Comparison of ENCODE assay signal across 8 mouse cellular contexts in genomic region chr12:111672176-111672575, GRCm38 (mm10). TPM values are rescaled to one million over a fixed set of nuclear protein-coding genes. Genes with fewer than 3 reads are reported as not detected.
DNase-seq lines count a peak whose midpoint lies in the region; ATAC-seq and TF ChIP-seq lines count a peak whose summit lies in the region.

Gene Ckb (minus strand): TSS chr12:111672338.

- H3K4me1 ChIP-seq in spleen, adult 2 months (ENCODE audit: control insufficient read depth, insufficient read depth, insufficient read length) = peaks cover 11% of the 10 kb centered on the region
- H3K4me1 ChIP-seq in embryonic facial prominence, embryonic 14.5 days (ENCODE audit: control insufficient read depth, insufficient read depth, low read length) = peaks cover 22% of the 10 kb centered on the region
- peaks cover 30% of the 10 kb centered on the region for H3K4me1 ChIP-seq in midbrain, embryonic 11.5 days (ENCODE audit: control insufficient read depth, insufficient read depth, low read length)

- H3K27ac ChIP-seq in spleen, adult 2 months (ENCODE audit: insufficient read depth, low read length) = no peak within 1 kb of the TSS
- no peak within 1 kb of the TSS; the same call in 1 of the 2 replicates for H3K27ac ChIP-seq in embryonic facial prominence, embryonic 14.5 days (replicated peaks; ENCODE audit: low read depth, low read length)
- peak within 1 kb of the TSS; percentile 87 for H3K27ac ChIP-seq in midbrain, embryonic 11.5 days (ENCODE audit: low read depth, low read length)

- H3K4me2 ChIP-seq in embryonic facial prominence, embryonic 14.5 days (ENCODE audit: low read depth, low read length) = peak within 1 kb of the TSS; percentile 98
- peak within 1 kb of the TSS; percentile 61 for H3K4me2 ChIP-seq in midbrain, embryonic 11.5 days

- peak in 1 of 2 experiments; percentile 32 for DNase-seq in spleen, adult 2 months (ENCODE audit: low read depth in 1 of 2, low spot score in 2 of 2)
- DNase-seq in spleen, adult 12 weeks (ENCODE audit: low spot score) = no peak
- DNase-seq in embryonic facial prominence, embryonic 14.5 days (ENCODE audit: low spot score) = peak; percentile 92
- peak; percentile 82 to 92 for DNase-seq in heart, adult 9 months (ENCODE audit: low spot score in 2 of 2)
- peak; percentile 67 to 71 for DNase-seq in kidney, adult 8-10 months
- DNase-seq in left cerebral cortex, postnatal 4 days = peak; percentile 93
- peak; percentile 98 for DNase-seq in midbrain, embryonic 11.5 days (ENCODE audit: low spot score, missing footprints)
- DNase-seq in splenic B cell, adult 2 months (ENCODE audit: low read depth, low spot score) = peak; percentile 48

- H3K36me3 ChIP-seq in spleen, adult 2 months (ENCODE audit: control insufficient read depth, insufficient read depth, low read length) = no peaks in the 10 kb centered on the region
- H3K36me3 ChIP-seq in embryonic facial prominence, embryonic 14.5 days (ENCODE audit: control insufficient read depth, insufficient read depth, low read length) = no peaks in the 10 kb centered on the region
- peaks cover 12% of the 10 kb centered on the region; the same call in 1 of the 2 replicates for H3K36me3 ChIP-seq in midbrain, embryonic 11.5 days (ENCODE audit: control insufficient read depth, insufficient read depth, low read length)
- H3K36me3 ChIP-seq in splenic B cell, adult 2 months (ENCODE audit: control insufficient read depth, insufficient read depth, low read length, poor library complexity, severe bottlenecking) = no peaks in the 10 kb centered on the region

- TF ChIP-seq CTCF in spleen, adult 2 months (IDR thresholded peaks at IDR 0.05; ENCODE audit: extremely low read depth, insufficient read depth, insufficient read length, insufficient replicate concordance) = no peak

- under 1% methylated on average over 31 of the region's 31 CpGs for WGBS in spleen, adult 2 months
- under 1% methylated on average over 20 of the region's 31 CpGs for WGBS in embryonic facial prominence, embryonic 14.5 days
- WGBS in midbrain, embryonic 11.5 days = under 1% methylated on average over 31 of the region's 31 CpGs

- H3K27me3 ChIP-seq in spleen, adult 2 months (ENCODE audit: control insufficient read depth, insufficient read depth, low read length) = peaks cover 9% of the 10 kb centered on the region
- peaks cover 49% of the 10 kb centered on the region for H3K27me3 ChIP-seq in embryonic facial prominence, embryonic 14.5 days (replicated peaks; ENCODE audit: control insufficient read depth, insufficient read depth, low read length)
- H3K27me3 ChIP-seq in midbrain, embryonic 11.5 days (ENCODE audit: control insufficient read depth, insufficient read depth, low read length) = peaks cover 6% of the 10 kb centered on the region
- no peaks in the 10 kb centered on the region for H3K27me3 ChIP-seq in splenic B cell, adult 2 months (ENCODE audit: control insufficient read depth, insufficient read depth, low read length, poor library complexity, severe bottlenecking)

- intact Hi-C loops in left cerebral cortex, postnatal 4 days (cut with DNase I) = no loop called here

- peak within 1 kb of the TSS; percentile 69 for H3K9ac ChIP-seq in embryonic facial prominence, embryonic 14.5 days (ENCODE audit: low read depth, low read length)
- peak within 1 kb of the TSS; percentile 97 for H3K9ac ChIP-seq in midbrain, embryonic 11.5 days (ENCODE audit: low read length)

- peak; percentile 80 for ATAC-seq in embryonic facial prominence, embryonic 14.5 days (ENCODE audit: low read depth)
- ATAC-seq in midbrain, embryonic 11.5 days (ENCODE audit: low FRiP score) = peak; percentile 85

- H3K9me3 ChIP-seq in embryonic facial prominence, embryonic 14.5 days (ENCODE audit: control insufficient read depth, low read length) = no peaks in the 10 kb centered on the region
- H3K9me3 ChIP-seq in midbrain, embryonic 11.5 days (ENCODE audit: control insufficient read depth, low read length) = no peaks in the 10 kb centered on the region

- peak within 1 kb of the TSS; percentile 49 for H3K4me3 ChIP-seq in spleen, adult 2 months (ENCODE audit: extremely low read depth, insufficient read depth, insufficient read length)
- H3K4me3 ChIP-seq in embryonic facial prominence, embryonic 14.5 days (ENCODE audit: low read depth, low read length) = peak within 1 kb of the TSS; percentile 63
- peak within 1 kb of the TSS; percentile 91 for H3K4me3 ChIP-seq in midbrain, embryonic 11.5 days (ENCODE audit: low read depth, low read length)

- peak; percentile 9; the same call in 1 of the 2 replicates for TF ChIP-seq POLR2A in spleen, adult 2 months (IDR thresholded peaks at IDR 0.05; ENCODE audit: low read depth, low read length)

RNA-seq across cellular contexts. Expression of gene Ckb, which starts in this region (rescaled TPM):
- 139 and 197 TPM in 2 replicates for polyA plus RNA-seq in spleen, adult 2 months (2012; rRNA removed)
- polyA plus RNA-seq in embryonic facial prominence, embryonic 14.5 days (2014; fragmentation: Nextera tagmentation; extraction: Ambion mirVana) = 206 and 208 TPM in 2 replicates
- total RNA-seq in left cerebral cortex, postnatal 4 days (2021) = 100 to 1,000 TPM; 638 to 668 TPM
- polyA plus RNA-seq in midbrain, embryonic 11.5 days (2014; fragmentation: Nextera tagmentation; extraction: Ambion mirVana) = 2,717 and 2,900 TPM in 2 replicates

Comparison
In these comparisons a context has a peak if more than half of its experiments do, and no peak if none do; other contexts are left out.
1. RNA of gene Ckb (polyA plus RNA-seq): 2,717 to 2,900 TPM in midbrain, embryonic 11.5 days; 206 to 208 TPM in embryonic facial prominence, embryonic 14.5 days and 139 to 197 TPM in spleen, adult 2 months; every median in the first group is over 10 times any median in the second.
2. Peak in every context shown above with its lines, with median percentiles within 50 percentile points of each other: H3K4me3 ChIP-seq.